Mouse (Mus musculus) fibroblast of lung, adult 2 months (primary cell): ENCODE data around the gene Clic6.
"Not testable (repeated sequence)": the region's sequence is repeated elsewhere in the genome, so short reads cannot be mapped to it uniquely, and the experiment has no call there.

Experiments used
- DNase-seq: peaks from one replicate; pipeline ENCODE4 v3.0.0-alpha.2; 2011; ENCODE audit warnings: low read depth

The Clic6 gene

DNA sequence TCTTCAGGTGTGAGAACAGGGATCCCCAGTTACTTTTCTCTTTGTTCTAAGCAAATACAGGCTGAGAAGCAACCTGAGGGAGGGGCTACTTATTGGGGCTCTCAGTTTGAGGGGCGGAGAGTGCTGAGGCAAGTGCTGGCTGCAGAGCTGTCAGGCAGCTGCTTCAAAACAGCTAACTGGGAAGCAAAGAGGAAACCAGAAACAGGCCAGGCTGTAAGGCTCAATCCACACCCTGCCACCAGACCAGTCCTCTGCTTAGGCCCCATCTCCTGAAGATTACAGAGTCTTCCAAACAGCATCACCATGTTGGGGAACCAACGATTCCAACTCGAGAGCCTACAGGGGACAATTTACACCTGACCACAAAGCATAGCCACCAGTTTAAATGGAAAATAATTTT, 12.6 kb upstream of the Clic6 start:
- no peak for DNase-seq

DNA sequence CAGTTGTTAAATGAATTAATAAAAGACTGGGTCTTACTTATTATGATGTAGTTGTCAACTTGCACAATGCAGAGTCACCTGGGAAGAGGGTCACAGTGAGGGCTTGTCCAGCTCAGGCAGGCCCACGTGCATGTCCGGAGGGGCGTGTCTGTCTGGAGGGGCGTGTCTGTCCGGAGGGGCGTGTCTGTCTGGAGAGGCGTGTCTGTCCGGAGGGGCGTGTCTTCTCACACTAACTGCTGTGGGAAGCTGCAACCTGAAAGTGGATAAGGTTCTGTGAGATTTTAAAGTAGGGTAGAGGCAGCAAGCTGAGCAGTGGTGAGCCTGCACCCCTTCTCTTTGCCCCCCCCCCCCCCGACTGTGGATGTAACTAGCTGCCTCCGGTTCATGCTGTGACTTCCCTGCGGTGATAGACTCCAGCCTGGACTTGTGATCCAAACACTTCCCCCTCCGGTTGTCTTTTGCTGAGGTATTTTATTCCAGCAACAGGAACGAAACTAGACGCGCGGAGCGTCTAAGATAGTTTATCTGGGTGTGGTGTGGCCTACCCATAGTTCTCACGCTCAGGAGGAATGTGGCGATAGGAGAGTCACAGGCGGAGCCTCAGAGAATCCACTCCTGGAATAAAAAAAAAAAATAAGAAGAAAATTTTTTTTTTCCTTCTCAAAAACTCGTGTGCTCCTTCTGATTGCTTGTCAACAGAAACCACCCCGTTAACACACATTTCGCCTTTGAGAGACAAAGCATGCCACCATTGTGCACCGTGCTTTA, 10.3 kb upstream of the Clic6 start:
- no peak for DNase-seq

DNA sequence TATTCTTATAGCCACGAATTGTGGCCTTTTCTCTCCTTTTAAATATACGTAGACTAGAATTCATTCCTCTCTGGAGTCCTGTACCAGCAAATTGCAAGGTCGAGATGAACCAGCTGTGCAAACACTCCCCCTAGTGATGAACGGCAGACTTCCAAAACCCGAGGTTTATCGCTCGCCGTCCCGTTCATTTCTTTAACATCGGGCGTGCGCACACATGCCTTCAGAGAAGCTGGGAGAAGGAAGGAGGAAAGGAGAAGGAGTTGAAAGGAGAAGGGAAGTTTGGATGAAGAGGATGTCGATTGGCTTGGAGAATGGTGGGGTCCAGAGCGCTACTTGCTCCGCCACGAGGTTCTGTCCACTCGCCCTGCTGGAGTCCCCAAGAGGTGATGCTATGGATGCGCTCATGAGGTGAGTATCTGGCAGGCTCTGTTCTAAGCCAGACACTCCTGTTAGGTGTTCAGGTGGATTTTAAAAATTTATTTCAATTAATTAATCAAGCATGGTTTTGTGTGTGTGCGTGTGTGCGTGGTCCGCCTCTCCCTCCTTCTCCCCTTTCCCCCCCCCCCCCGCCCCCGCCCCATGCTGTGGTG, 6.9 kb upstream of the Clic6 start:
- DNase-seq = no peak

DNA sequence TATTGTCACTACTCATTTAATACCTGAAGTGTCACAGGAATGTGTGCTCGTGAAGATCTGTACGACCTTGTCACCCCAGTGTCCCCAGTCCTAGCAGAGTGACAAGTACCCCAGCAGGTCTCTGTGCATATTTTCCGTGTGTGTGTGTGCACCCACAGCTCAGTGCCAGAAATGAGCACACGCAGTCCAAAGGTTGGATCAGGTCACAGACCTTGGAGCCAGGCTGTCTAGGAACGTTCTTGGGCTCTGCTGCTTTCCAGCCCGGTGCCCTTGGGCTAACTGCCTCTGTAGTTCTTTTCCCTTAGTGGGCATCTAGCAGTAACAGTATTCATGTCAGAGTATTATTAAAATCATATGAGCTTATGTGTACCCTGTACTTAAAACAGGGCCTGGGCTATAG, 1.6 kb downstream of the Clic6 start:
- no peak for DNase-seq

DNA sequence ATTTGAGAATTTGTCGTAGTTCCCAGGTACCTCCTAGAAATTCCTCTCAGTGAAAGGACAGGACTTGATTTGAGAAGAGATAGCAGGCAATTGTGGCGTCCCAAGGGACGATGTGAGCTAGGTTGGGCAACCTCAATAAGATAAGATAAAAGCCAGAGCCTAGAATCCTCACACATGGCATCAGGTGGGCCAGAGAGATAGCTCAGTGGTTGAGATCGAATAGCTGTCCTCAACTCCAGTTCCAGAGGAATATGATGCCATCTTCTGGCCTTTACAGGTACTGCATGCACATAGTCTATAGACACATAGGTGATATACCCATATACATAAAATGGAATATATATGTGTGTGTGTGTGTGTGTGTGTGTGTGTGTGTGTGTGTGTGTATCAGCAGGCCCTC, 2.0 kb downstream of the Clic6 start:
- DNase-seq = no peak

DNA sequence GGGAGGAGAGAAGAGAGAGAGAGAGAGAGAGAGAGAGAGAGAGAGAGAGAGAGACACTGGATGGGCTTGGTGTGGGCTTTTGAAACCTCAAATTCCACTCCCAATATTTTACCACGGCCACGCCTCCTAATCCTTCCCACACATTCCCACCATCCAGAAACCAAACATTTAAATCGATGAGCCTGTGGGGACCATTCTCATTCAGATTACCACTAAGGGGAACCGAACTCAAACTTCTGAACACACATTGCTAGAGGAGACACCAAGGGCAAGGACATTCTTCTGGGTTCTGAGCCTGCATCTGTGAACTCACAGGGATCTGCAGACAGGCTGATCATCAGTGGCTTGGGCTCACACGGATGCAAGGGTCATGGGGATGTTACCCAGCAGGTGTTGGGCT, 2.9 kb downstream of the Clic6 start:
- no peak for DNase-seq

DNA sequence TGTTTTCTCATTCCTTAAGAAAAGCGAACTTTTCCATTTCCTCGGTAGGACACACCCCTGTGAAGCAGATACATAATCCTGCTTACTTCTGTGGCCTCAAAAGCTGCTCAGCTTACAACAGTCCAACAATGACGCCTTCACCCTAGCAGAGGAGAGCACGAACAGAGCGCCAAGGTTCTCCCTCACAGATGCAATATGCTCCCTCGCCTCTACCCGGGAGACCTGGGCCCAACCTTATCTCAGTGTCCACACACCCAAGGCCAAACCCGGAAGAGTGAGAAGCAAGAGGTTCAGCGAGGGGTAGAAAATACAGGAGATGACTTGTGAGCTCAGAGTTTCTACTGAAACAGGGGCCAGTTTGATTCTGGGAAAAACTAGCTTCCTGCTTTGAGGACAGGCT, 3.8 kb downstream of the Clic6 start:
- DNase-seq = no peak

DNA sequence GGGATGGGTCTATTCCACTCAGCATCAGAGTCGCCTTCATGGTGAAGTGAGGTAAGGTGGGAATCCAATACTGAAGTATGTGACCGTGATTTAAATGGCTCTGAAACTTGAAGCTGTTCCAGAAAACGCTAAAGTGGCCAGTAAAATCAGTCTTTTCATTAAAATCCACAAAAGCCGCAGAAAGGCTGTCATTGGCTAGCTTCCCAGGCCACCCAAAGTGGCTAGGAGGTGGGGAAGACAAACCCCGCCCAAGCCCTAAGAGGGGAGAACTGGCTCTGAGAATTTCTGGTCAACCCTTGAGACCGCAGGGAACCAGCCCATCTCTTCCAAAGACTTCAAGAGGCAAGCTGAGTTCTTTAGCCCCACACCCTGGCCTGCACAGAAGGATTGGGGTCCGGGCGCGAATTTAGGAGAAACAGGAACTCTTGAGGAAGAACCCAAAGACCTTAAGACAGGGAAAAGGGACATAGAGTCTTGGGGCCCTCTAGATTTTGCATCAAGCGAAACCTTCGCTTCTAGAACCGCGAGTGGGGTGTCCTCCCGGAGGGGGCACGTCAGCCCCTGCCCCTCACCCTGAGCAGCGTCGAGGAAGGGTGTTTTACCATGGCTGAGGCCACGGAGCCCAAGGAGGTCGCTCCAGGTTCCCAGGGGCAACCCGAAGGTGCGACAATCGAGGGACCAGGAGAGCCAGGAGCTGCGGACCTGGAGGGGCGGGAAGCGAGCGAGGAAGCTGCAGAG, 12.5 kb downstream of the Clic6 start:
- DNase-seq = no peak

DNA sequence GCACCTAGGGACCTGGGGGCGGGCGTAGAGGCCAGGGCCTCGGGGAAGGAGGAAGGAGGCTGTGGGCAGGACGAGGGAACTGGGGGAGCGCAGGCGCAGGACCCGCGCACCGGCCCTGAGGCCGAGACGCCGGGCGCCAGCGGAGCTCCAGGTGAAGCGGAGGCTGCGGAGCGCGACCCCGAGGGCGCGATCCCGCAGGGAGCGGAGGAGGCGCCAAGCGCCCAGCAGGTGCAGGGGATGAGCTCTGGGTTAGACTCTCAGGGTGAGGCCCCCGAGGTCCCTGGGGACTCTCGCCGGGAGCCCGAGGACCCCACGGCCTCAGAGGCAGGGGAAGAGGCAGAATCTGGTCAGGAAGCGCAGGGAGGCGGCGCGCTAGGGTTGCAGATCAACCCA, 13.0 kb downstream of the Clic6 start:
- DNase-seq = no peak

DNA sequence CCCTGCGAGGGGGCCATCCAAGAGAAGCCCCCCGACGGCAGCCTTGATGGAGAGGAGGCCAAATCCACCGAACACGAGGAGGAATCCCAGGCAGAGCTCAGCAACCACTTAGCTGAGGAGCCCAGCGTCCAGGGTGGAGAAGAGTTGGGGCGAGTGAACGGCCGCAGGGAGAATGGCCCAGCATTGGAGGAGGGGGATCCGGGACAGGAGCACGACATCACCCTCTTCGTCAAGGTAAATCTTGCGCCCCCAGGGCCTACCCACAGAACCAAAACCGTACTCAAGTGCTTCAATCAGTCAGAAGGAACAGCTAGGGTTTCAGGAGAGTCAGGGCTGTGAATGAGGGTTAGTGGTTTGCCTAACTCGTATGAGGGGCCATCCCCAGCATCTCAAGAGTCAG, 13.8 kb downstream of the Clic6 start:
- DNase-seq = no peak

DNA sequence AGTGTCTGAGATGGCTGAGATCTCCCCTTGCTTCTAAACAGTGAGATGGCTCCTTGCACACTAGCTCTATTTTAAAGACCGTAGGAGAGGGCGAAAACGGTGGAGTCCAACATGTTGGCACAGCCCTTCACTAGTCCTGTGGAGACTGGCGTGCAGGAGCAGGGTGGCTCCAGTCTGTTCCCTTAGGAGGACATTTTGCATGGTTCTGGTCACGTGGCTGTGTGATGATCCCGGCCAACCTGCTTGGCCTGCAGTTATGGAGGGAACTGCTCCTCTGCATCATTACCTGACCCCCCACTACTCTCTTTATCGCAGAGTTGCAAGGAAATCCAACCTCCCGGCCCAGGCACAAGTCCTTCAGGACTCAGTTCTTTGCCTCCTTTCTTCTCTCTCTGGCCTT, 15.0 kb downstream of the Clic6 start:
- DNase-seq = no peak

DNA sequence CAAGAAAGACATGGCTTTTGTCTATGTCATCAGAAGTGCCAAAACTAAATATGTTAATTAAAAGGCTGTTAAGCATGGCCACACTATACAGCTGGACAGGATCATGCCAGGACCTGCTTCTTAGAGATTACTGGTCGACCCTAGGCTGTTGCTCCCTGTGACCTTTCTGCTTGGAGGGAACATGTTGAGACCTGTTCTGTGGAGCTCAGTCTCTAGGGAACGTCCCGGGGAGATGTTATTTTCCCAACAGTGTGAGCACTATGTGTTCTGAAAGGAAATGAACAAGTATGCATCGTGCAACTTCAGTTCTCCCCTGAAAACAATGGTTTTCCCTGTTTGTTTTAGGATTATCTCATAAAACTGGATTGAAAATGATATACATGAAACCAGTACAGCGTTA, 17.6 kb downstream of the Clic6 start:
- DNase-seq = no peak

DNA sequence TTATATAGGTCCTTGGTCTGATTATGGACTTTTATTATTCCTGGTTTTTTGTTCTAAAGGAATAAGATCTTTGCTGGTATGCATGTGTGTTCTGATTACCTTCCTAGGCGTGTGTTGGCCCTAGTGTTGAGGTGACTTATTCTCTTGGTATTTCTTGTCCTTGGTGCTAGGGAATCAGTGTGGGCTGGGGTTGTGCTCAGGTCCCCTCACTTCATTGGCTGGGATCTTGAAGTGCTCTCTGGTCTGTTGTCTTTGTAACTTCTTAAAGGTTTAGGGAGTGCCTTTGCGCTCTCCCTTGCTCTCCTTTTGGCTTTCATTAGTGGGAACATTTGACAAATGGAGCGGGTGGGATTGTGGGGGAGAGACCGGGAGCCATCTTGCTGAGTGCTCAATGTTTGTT, 22.0 kb downstream of the Clic6 start:
- no peak for DNase-seq

DNA sequence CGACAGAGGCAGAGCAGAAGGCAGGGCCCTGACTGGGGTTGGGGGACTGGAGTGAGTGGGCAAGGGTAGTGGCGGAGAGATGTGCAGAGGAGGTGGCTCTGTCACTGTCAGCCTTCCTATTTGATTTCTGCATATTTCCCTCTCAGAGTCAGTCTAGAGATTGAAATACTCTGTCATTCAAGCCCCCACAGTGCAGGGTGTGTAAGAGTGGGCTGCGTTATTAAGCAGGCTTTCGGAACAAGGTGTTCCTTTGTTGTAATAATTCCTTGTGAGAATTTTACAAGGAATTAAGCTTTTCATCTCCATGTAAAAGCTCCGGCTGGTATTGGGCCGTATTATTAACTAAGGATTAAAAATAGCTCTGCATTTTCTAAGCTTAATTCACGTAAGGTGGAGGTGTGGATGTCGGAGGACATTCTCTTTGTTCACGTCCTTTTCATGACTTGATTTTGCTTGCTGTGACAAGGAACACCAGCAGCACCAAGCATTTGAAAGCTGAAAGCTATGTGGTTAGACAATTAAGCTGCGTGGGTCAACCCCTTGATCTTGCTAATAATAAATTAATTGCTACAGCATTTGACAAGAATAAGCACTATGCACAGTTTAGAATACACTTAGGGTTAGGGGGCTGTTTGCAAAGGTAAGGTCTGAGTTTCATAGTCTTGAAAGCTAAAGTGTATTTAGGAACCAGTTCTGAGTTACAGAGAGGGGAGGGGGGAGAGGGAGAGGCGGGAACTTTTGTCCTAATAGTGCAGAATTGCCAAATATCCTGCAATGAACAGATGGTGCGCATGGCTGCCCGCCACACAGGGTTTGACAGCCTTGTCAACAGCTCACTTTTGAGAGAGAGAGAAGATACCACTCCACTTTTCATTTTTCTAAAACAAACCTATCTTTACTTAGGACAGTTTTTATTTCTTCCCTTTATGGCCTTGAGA, 25.6 kb downstream of the Clic6 start:
- no peak for DNase-seq

DNA sequence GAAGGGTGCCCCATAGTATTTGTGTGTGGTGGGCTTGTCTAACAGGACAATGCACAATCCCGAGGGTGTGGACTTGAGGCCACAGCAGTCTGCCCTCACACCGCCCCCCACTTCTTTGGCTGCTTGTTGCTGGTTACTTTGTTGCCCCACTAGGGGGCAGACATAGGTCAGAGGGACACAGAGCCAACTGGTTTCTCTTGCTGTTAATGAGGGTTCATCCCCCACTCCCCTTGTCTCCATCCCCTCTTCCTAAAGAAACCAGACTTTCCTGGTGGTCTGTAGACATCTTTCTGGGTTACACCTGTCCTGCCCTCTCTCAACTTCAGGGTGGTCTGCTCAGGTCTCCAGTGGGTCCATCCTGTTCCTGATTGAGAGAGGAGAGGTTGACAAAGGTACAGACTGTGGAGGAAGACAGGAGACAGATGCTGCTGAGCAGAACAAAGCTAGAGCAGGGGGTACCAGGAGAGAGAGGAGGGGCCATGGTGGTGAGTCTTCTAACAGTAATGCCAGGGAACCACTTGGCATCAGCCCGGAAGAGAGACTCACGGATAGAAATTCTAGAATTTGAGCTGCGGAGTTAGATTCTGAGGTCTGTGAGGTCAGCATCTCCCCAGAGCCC, 26.3 kb downstream of the Clic6 start:
- DNase-seq = no peak

DNA sequence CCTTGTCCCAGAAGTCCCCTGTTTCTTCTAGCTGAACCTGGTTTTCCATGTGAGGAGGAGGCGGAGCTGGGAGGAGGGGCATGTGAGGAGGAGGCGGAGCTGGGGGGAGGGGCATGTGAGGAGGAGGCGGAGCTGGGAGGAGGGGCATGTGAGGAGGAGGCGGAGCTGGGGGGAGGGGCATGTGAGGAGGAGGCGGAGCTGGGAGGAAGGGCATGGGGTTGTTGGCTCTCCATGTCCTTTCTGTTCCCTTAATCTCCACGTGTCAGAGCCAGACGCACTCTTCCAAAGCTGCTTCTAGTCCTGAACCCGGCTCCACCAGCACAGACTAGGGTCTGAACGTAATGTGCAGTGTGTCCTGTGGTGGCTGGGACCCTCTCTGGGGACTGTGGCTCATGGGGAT, 29.4 kb downstream of the Clic6 start:
- DNase-seq = not testable (repeated sequence)

DNA sequence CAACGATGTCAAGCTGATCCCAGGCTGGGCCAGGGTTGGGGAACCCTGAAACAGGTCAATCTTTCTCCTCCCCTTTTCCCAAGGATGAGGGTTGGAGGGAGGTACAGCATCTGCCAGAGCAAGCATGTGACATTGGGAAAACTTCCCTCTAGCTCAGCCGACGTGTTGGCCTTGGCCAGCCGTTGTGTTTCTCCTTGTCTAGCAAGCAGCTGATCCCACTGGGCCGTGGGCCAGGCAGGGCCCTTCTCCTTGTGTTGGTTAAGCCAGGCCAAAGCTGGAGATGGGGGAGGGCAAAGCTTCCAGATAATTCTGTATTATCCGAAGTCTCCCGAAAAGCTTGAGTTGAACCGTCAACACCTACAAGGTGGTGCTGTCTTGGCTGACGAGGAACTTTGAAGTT, 30.6 kb downstream of the Clic6 start:
- DNase-seq = peak; percentile 27

DNA sequence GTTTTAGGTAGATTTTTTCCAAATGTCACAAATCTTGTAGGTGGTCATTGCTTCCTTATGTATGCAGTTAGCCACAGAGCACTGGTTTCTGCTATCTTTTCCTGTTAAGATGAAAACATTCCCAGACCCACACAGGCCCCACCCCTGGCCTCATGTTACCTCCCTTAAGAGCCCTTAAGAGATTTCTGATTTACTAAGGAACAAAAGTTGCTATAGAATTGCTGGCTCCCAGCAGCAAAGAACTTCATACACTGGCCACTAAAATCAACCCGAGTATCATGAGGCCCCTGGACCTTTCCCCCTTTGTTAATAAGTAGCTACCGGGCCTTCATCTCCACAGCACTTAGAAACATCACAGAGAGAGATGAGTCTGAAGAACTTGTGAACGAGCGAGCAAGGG, 33.2 kb downstream of the Clic6 start:
- DNase-seq = no peak

DNA sequence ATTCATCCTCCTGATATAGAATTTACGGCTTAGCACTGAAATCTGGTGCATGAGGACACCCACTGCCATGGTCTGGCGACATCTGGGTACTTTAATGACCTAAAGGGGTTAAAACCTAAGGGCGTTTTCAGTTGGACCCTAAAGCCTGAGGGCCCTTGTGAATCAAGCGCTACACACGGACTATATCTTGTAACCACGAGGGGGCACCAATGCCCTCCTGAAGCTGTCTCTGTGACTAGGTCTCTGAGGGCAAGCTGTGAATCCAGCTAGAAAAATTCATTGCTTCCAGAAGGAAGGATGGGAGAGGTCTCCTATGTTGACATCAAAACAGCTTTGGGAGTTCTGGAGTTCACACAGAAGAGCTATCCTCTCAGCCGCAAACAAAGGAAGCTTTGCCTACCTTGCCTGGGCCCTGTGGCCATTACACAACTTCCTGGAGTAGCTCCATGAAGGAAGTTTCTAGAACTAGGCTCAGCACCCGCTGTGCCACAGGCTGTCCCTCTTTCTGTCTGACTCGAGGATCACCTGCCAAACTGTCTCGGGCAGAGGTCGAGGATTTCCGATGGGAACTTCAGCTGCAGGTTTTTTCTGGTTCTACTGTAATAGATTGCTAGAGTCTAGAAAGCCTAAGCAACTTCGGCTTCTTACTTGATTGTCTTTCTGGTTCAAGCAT, 34.4 kb downstream of the Clic6 start:
- DNase-seq = peak; percentile 39

DNA sequence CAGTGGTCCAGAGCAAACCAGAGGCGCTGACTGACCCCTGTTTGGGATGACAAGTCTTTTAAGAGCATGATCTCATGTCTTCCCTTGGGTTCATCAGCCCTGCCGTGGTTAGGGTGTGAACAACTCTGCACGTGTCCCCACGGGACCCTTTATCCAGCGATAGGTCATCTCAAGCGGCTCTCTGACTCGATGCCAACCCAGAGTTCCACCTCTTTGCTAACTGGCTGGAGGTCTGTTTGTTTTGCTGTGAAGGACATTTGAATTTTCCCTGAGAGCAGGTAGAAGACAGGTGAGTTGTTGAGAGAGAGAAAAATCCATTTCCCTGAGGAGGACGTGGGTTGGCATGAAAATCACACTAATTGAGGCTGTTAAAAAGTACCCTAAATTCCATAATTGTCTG, 37.8 kb downstream of the Clic6 start:
- DNase-seq = no peak

DNA sequence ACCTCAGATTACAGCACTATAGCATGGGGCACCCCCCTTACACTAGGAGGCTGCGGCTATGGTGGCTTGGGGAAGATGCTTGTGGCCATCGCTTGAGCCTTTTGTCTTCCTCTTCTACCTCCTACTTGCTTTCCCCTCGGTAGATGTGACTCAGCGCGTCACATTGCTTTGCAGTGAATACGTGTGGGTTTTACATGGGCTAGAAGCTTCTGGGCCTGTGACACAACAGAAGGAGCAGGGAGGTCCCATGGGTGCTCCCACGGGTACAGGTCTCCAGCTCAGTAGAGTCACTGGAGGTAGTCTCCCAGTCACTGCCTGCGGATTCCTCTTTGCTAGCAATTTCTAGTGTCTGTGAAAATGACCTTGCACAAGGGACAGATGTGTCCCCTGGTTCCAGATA, 39.1 kb downstream of the Clic6 start:
- DNase-seq = no peak
